In genomic region chr7:81176187-81176769, GRCm38 (mm10) we compare ENCODE assay signal across 11 mouse cellular contexts.
A peak's percentile ranks its signal among the peaks of the same experiment; 100 is the strongest.
DNase-seq lines count a peak whose midpoint lies in the region.
"Had no signal": no experiment of that assay in that cellular context is flagged by ENCODE, and none has a peak within 500 bp of the region (broad histone marks: within the 10 kb centered on the region; RNA-seq: fewer than 3 reads in every experiment).

No protein-coding gene starts in this region.

- peak; percentile 17 to 39 for DNase-seq in lung, adult 18-20 months
- no peak for DNase-seq in lung, postnatal 4 days
- peak; percentile 18 for DNase-seq in embryo, embryonic 11 days
- DNase-seq in lung, postnatal 14 days, result peak; percentile 17
- no peak for DNase-seq in kidney, postnatal 10 days
- DNase-seq in cerebellum, postnatal 4 days (ENCODE audit: low spot score in 2 of 2), result no peak
- DNase-seq in right cerebral cortex, postnatal 14 days, result no peak
- DNase-seq: cerebellum, postnatal 10 days; forebrain, postnatal 0 days; gastrocnemius, postnatal 10 days; thymus, postnatal 4 days had no signal

Comparison
In these comparisons a context has a peak if more than half of its experiments do, and no peak if none do; other contexts are left out.
1. DNase-seq: peak in lung, adult 18-20 months (2 of 2), embryo, embryonic 11 days (single experiment) and lung, postnatal 14 days (single experiment); none in lung, postnatal 4 days (0 of 2), kidney, postnatal 10 days (single experiment), cerebellum, postnatal 4 days (0 of 2) and right cerebral cortex, postnatal 14 days (single experiment).